ENCODE assay signal across 8 mouse cellular contexts in the genomic region with DNA sequence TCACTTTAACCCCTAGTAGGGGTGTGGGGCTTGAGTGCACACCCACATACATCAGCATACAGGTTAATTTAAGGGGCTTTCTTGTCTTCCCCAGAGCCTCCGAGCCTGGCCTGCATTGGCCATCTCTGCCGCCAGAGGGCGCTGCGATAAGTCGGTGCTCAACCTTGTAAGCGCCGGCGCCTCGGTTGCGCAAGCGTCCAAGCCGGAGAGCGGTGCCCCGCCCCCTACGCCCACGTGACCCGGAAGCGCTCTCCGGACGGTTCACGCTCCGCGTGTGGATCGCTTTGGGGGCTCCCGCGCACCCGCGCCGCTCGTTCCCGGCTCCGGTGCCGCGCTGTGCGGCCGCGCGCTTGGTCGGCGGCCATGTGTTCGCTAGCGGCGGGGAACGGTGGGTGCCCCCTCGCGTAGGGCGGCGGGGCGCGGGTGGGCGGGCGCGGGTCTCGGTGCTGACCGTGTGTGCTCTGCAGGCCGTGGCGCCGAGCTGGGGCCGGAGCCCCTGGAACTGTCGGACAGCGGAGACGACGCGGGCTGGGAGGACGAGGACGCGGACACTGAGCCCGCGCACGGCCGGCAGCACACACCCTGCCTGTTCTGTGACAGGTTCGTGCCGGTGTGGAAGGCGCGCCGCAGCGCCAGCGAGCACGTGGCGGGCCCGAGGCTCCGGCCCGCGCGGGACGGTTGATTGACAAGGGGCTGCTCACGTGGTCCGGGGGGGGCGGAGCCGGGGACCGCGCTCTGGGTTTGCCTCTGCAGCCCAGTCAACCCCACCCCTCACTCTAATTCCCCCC. TPM values are rescaled to one million over a fixed set of nuclear protein-coding genes. Genes with fewer than 3 reads are reported as not detected.
DNase-seq lines count a peak whose midpoint lies in the region; ATAC-seq and TF ChIP-seq lines count a peak whose summit lies in the region.

A gene (plus strand): TSS at position 233 of the 788 bp plus-strand sequence.

- H3K27me3 ChIP-seq in embryonic facial prominence, embryonic 13.5 days, result no peaks in the 10 kb centered on the region
- no peaks in the 10 kb centered on the region for H3K27me3 ChIP-seq in limb, embryonic 14.5 days (ENCODE audit: control insufficient read depth, insufficient read depth, low read length)
- H3K27me3 ChIP-seq in midbrain, postnatal 0 days (ENCODE audit: insufficient read depth, low read length), result no peaks in the 10 kb centered on the region

- TF ChIP-seq POLR2A in limb, embryonic 14.5 days (IDR thresholded peaks at IDR 0.05; ENCODE audit: borderline replicate concordance, extremely low read depth, insufficient read depth, insufficient read length), result no peak

- peak within 1 kb of the TSS; percentile 52; the same call in 1 of the 2 replicates for H3K27ac ChIP-seq in embryonic facial prominence, embryonic 13.5 days
- peak within 1 kb of the TSS; percentile 73 for H3K27ac ChIP-seq in limb, embryonic 14.5 days (replicated peaks; ENCODE audit: low read depth, low read length)
- peak within 1 kb of the TSS; percentile 88 for H3K27ac ChIP-seq in midbrain, postnatal 0 days (ENCODE audit: low read depth, low read length)

- H3K36me3 ChIP-seq in embryonic facial prominence, embryonic 13.5 days, result peaks cover 16% of the 10 kb centered on the region
- H3K36me3 ChIP-seq in limb, embryonic 14.5 days (ENCODE audit: control insufficient read depth, insufficient read depth, low read length), result peaks cover 18% of the 10 kb centered on the region
- peaks cover 11% of the 10 kb centered on the region; the same call in 1 of the 2 replicates for H3K36me3 ChIP-seq in midbrain, postnatal 0 days (ENCODE audit: insufficient read depth, low read length)

- peak; percentile 95 for DNase-seq in 3134 (ENCODE audit: extremely low read depth, insufficient read length, low spot score)
- peak; percentile 99 for DNase-seq in adrenal gland, postnatal 36 days
- DNase-seq in heart, adult 8-10 months (ENCODE audit: low spot score), result peak; percentile 94
- DNase-seq in kidney, adult 9 months, result peak; percentile 97
- peak; percentile 97 for DNase-seq in limb, embryonic 14.5 days (ENCODE audit: low spot score)
- peak; percentile 98 for DNase-seq in midbrain, postnatal 0 days (ENCODE audit: low spot score)
- peak; percentile 95 to 99 for DNase-seq in spleen, postnatal 14 days (ENCODE audit: low spot score in 2 of 2)

- no peaks in the 10 kb centered on the region for H3K9me3 ChIP-seq in embryonic facial prominence, embryonic 13.5 days
- H3K9me3 ChIP-seq in limb, embryonic 14.5 days (ENCODE audit: control insufficient read depth, low read length), result no peaks in the 10 kb centered on the region
- H3K9me3 ChIP-seq in midbrain, postnatal 0 days (ENCODE audit: low read length), result no peaks in the 10 kb centered on the region

- peaks cover 14% of the 10 kb centered on the region for H3K4me1 ChIP-seq in embryonic facial prominence, embryonic 13.5 days
- 0 out of 2 replicates have a peak, but pooled peaks cover 3% of the 10 kb centered on the region for H3K4me1 ChIP-seq in limb, embryonic 14.5 days (ENCODE audit: control insufficient read depth, insufficient read depth, low read length)
- H3K4me1 ChIP-seq in midbrain, postnatal 0 days (ENCODE audit: insufficient read depth, low read length), result 0 out of 2 replicates have a peak, but pooled peaks cover 6% of the 10 kb centered on the region

- H3K4me2 ChIP-seq in embryonic facial prominence, embryonic 13.5 days, result peak within 1 kb of the TSS; percentile 72
- peak within 1 kb of the TSS; percentile 88 for H3K4me2 ChIP-seq in limb, embryonic 14.5 days (replicated peaks; ENCODE audit: low read depth, low read length, severe bottlenecking)
- H3K4me2 ChIP-seq in midbrain, postnatal 0 days (ENCODE audit: low read depth, low read length, poor library complexity, severe bottlenecking), result peak within 1 kb of the TSS; percentile 61

- H3K4me3 ChIP-seq in embryonic facial prominence, embryonic 13.5 days, result peak within 1 kb of the TSS; percentile 67
- H3K4me3 ChIP-seq in limb, embryonic 14.5 days (replicated peaks; ENCODE audit: low read length), result peak within 1 kb of the TSS; percentile 69
- peak within 1 kb of the TSS; percentile 63 for H3K4me3 ChIP-seq in midbrain, postnatal 0 days (ENCODE audit: low read depth, low read length)

- peak; percentile 89 for ATAC-seq in embryonic facial prominence, embryonic 13.5 days (ENCODE audit: insufficient number of reproducible peaks, insufficient read depth, low FRiP score, low TSS enrichment, low read depth)
- ATAC-seq in limb, embryonic 14.5 days (ENCODE audit: low FRiP score, low read depth), result peak; percentile 95
- ATAC-seq in midbrain, postnatal 0 days (ENCODE audit: low FRiP score), result peak; percentile 96

- WGBS in embryonic facial prominence, embryonic 13.5 days, result under 1% methylated on average over 88 of the region's 92 CpGs
- under 1% methylated on average over 67 of the region's 92 CpGs for WGBS in limb, embryonic 14.5 days
- under 1% methylated on average over 85 of the region's 92 CpGs for WGBS in midbrain, postnatal 0 days

- H3K9ac ChIP-seq in embryonic facial prominence, embryonic 13.5 days, result peak within 1 kb of the TSS; percentile 79
- peak within 1 kb of the TSS; percentile 76 for H3K9ac ChIP-seq in limb, embryonic 14.5 days (ENCODE audit: low read depth, low read length, severe bottlenecking)
- H3K9ac ChIP-seq in midbrain, postnatal 0 days (replicated peaks; ENCODE audit: low read length, poor library complexity, severe bottlenecking), result peak within 1 kb of the TSS; percentile 64

- TF ChIP-seq CTCF in midbrain, postnatal 0 days (IDR thresholded peaks at IDR 0.05), result peak; percentile 96

RNA-seq across cellular contexts. Expression of the gene that starts here (rescaled TPM):
- 10 to 100 TPM; 32.7 to 51.7 TPM for total RNA-seq in adrenal gland, postnatal 36 days (2021)
- 53.0 TPM in 2 replicates for polyA plus RNA-seq in embryonic facial prominence, embryonic 13.5 days (2015; fragmentation: Nextera tagmentation; extraction: Ambion mirVana)
- total RNA-seq in heart, adult 8-10 months (2022), result 10 to 100 TPM; 12.7 to 17.0 (median 15.7) TPM
- 35.6 and 37.4 TPM in 2 replicates for polyA plus RNA-seq in limb, embryonic 14.5 days (2012; rRNA removed)
- 50.4 and 50.8 TPM in 2 replicates for polyA plus RNA-seq in limb, embryonic 14.5 days (2014; fragmentation: Nextera tagmentation; extraction: Ambion mirVana)
- 35.5 and 50.6 TPM in 2 replicates for total RNA-seq in midbrain, postnatal 0 days (2014; rRNA removed)
- 35.9 and 38.1 TPM in 2 replicates for polyA plus RNA-seq in midbrain, postnatal 0 days (2015; fragmentation: Nextera tagmentation; extraction: Ambion mirVana)

Comparison
In these comparisons a context has a peak if more than half of its experiments do, and no peak if none do; other contexts are left out.
1. Peak in every context shown above with its lines: DNase-seq, ATAC-seq, H3K4me3 ChIP-seq and H3K27ac ChIP-seq.